Mouse (Mus musculus) frontal cortex, adult (tissue): Measurements from ENCODE around the gene Ccdc93.
A peak's percentile ranks its signal among the peaks of the same experiment; 100 is the strongest.

ENCODE experiments used
- ATAC-seq: cut with Nextera tagmentation; 2 replicates; pipeline ENCODE4 v1.9.2; 2017; ENCODE audit warnings: mild to moderate bottlenecking, moderate library complexity, mixed read lengths; ENCODE audit not compliant: low TSS enrichment

Gene Ccdc93

GRCm38 (mm10) chr1:121511966-121512365 is 81.1 kb downstream of the Ccdc93 start:
- ATAC-seq, result no peak

GRCm38 (mm10) chr1:121518609-121519008 is 87.8 kb downstream of the Ccdc93 start:
- no peak for ATAC-seq

- peak; percentile 35; the same call in 1 of the 2 replicates for ATAC-seq
Observed at GRCm38 (mm10) chr1:121527061-121527460, 96.2 kb downstream of the Ccdc93 start.

- ATAC-seq, result peak; percentile 53
Observed at GRCm38 (mm10) chr1:121527600-121528398, 97.0 kb downstream of the Ccdc93 start.

GRCm38 (mm10) chr1:121528399-121528720 is 97.5 kb downstream of the Ccdc93 start, which contains the start of gene Htr5b:
Gene Htr5b (minus strand): TSS chr1:121528465.
- ATAC-seq, result peak; percentile 68

GRCm38 (mm10) chr1:121529286-121529685 is 98.4 kb downstream of the Ccdc93 start:
- no peak for ATAC-seq

GRCm38 (mm10) chr1:121531439-121531838 is 100.6 kb downstream of the Ccdc93 start:
- ATAC-seq, result no peak

- peak; percentile 47; the same call in 1 of the 2 replicates for ATAC-seq
Observed at GRCm38 (mm10) chr1:121540361-121540760, 109.5 kb downstream of the Ccdc93 start.

GRCm38 (mm10) chr1:121546844-121547243 is 116.0 kb downstream of the Ccdc93 start:
- peak; percentile 69 for ATAC-seq

- ATAC-seq, result no peak
Observed at GRCm38 (mm10) chr1:121548667-121549066, 117.8 kb downstream of the Ccdc93 start.

GRCm38 (mm10) chr1:121549456-121549855 is 118.6 kb downstream of the Ccdc93 start:
- ATAC-seq, result peak; percentile 38; the same call in 1 of the 2 replicates

- peak; percentile 34; the same call in 1 of the 2 replicates for ATAC-seq
Observed at GRCm38 (mm10) chr1:121550801-121551456, 120.1 kb downstream of the Ccdc93 start.

- peak; percentile 69 for ATAC-seq
Observed at GRCm38 (mm10) chr1:121551457-121551835, 120.6 kb downstream of the Ccdc93 start.
